In the genomic region with DNA sequence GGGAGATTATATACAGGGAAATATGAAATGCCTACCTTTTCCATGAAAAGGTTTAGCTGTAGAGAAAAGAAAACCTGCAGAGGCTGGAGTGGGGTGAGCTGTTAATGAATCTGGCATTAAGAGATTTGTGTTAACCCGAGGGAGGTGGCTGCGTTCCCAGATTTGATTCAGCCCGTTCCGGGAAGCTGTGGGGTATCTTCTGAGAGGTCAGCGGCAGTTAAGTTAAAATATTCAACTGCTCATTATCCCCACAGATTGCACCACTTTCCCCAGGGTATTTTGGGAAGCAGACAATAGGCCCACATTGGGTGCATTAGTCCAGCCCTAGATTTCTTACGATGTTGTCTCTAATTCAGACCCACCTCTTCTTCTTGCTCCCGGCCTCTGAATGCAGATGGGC, we compare ENCODE assay signal across 15 mouse cellular contexts.
DNase-seq lines count a peak whose midpoint lies in the region; ATAC-seq and TF ChIP-seq lines count a peak whose summit lies in the region.
"Had no signal": no experiment of that assay in that cellular context is flagged by ENCODE, and none has a peak within 500 bp of the region (broad histone marks: within the 10 kb centered on the region; RNA-seq: fewer than 3 reads in every experiment).

No protein-coding gene starts in this region.

- WGBS in hindbrain, postnatal 0 days, result 37% methylated on average over 7 of the region's 7 CpGs
- 70% methylated on average over 7 of the region's 7 CpGs for WGBS in hindbrain, embryonic 14.5 days

- ATAC-seq in hindbrain, postnatal 0 days, result no peak
- no peak for ATAC-seq in hindbrain, embryonic 14.5 days (ENCODE audit: low FRiP score)
- ATAC-seq: CD4-positive, CD25-positive, alpha-beta regulatory T cell, adult 4 months had no signal

- H3K4me2 ChIP-seq in hindbrain, postnatal 0 days (ENCODE audit: low read depth, low read length), result no peak overlapping the region
- H3K4me2 ChIP-seq in hindbrain, embryonic 14.5 days (replicated peaks), result no peak overlapping the region
- H3K4me2 ChIP-seq: liver, embryonic 11.5 days had no signal

- H3K27ac ChIP-seq in hindbrain, postnatal 0 days, result no peak overlapping the region
- H3K27ac ChIP-seq in hindbrain, embryonic 14.5 days, result no peak overlapping the region
- H3K27ac ChIP-seq: heart, embryonic 10.5 days; hindbrain, embryonic 10.5 days had no signal

- TF ChIP-seq CTCF in hindbrain, postnatal 0 days (IDR thresholded peaks at IDR 0.05; ENCODE audit: low read depth), result no peak

- no peaks in the 10 kb centered on the region for H3K4me1 ChIP-seq in hindbrain, postnatal 0 days (ENCODE audit: insufficient read depth, low read length)
- H3K4me1 ChIP-seq in hindbrain, embryonic 14.5 days (replicated peaks; ENCODE audit: control insufficient read depth, insufficient read depth, low read length), result 0 out of 2 replicates have a peak, but pooled peaks cover 2% of the 10 kb centered on the region
- H3K4me1 ChIP-seq: heart, embryonic 10.5 days; hindbrain, embryonic 10.5 days had no signal

- no peaks in the 10 kb centered on the region for H3K9me3 ChIP-seq in hindbrain, postnatal 0 days (ENCODE audit: low read length)
- H3K9me3 ChIP-seq in hindbrain, embryonic 14.5 days (ENCODE audit: control insufficient read depth, low read length), result no peaks in the 10 kb centered on the region
- H3K9me3 ChIP-seq: heart, embryonic 10.5 days; hindbrain, embryonic 10.5 days had no signal

- no peaks in the 10 kb centered on the region for H3K36me3 ChIP-seq in hindbrain, postnatal 0 days (ENCODE audit: insufficient read depth, low read length)
- H3K36me3 ChIP-seq in hindbrain, embryonic 14.5 days (replicated peaks; ENCODE audit: control insufficient read depth, insufficient read depth), result no peaks in the 10 kb centered on the region
- H3K36me3 ChIP-seq: heart, embryonic 10.5 days; hindbrain, embryonic 10.5 days had no signal

- H3K9ac ChIP-seq in hindbrain, postnatal 0 days (replicated peaks; ENCODE audit: low read length), result no peak overlapping the region
- H3K9ac ChIP-seq in hindbrain, embryonic 14.5 days, result no peak overlapping the region

- no peak overlapping the region for H3K4me3 ChIP-seq in hindbrain, postnatal 0 days (ENCODE audit: low read length)
- no peak overlapping the region for H3K4me3 ChIP-seq in hindbrain, embryonic 14.5 days (replicated peaks; ENCODE audit: low read length)
- H3K4me3 ChIP-seq: heart, embryonic 10.5 days; hindbrain, embryonic 10.5 days; myocyte had no signal

- no peaks in the 10 kb centered on the region for H3K27me3 ChIP-seq in hindbrain, postnatal 0 days (ENCODE audit: insufficient read depth, low read length)
- H3K27me3 ChIP-seq in hindbrain, embryonic 14.5 days (ENCODE audit: control insufficient read depth, insufficient read depth, low read length), result no peaks in the 10 kb centered on the region

- peak; percentile 25 for DNase-seq in hindbrain, postnatal 0 days (ENCODE audit: low spot score)
- DNase-seq in hindbrain, embryonic 14.5 days (ENCODE audit: low spot score), result no peak
- peak; percentile 12 for DNase-seq in right cerebral cortex, adult 18-20 months
- no peak for DNase-seq in right cerebral cortex, postnatal 36 days (ENCODE audit: low spot score in 2 of 2)
- peak; percentile 68 to 76 for DNase-seq in cerebellum, postnatal 10 days
- no peak for DNase-seq in embryo, embryonic 9.5 days (ENCODE audit: extremely low spot score)
- DNase-seq in natural killer cell, adult 2 months (ENCODE audit: low spot score in 2 of 2), result no peak
- DNase-seq: adrenal gland, adult 8-10 months; kidney, adult 11 months; thymus, postnatal 25 days had no signal

Comparison
In these comparisons a context has a peak if more than half of its experiments do, and no peak if none do; other contexts are left out.
1. DNase-seq: peak in hindbrain, postnatal 0 days (single experiment), right cerebral cortex, adult 18-20 months (single experiment) and cerebellum, postnatal 10 days (2 of 2); none in hindbrain, embryonic 14.5 days (single experiment), right cerebral cortex, postnatal 36 days (0 of 2), embryo, embryonic 9.5 days (single experiment) and natural killer cell, adult 2 months (0 of 2).